Comparison of ENCODE assay signal across 12 mouse cellular contexts in the genomic region with DNA sequence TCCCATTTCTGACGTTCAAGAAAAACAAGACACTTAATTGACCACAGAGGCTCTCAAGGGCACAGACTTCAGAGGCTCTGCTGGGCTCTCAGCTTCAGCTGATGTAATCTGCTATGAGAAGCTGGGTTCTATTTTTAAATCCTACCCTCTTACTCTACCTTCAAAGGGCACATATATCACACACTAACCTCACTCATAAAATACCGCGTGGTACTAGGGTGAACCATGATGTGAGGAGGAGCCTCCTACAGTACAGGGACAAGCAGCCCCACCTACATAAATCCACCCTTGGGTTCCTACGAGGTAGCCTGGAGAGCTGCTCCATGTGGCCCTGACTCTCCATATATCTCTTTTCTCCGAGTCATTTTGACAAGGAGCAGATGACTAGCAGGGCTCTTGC. TPM values are rescaled to one million over a fixed set of nuclear protein-coding genes. Genes with fewer than 3 reads are reported as not detected.
A peak's percentile ranks its signal among the peaks of the same experiment; 100 is the strongest.
DNase-seq lines count a peak whose midpoint lies in the region; ATAC-seq lines count a peak whose summit lies in the region.
"Had no signal": no experiment of that assay in that cellular context is flagged by ENCODE, and none has a peak within 500 bp of the region (broad histone marks: within the 10 kb centered on the region; RNA-seq: fewer than 3 reads in every experiment).

No protein-coding gene starts in this region.

- H3K36me3 ChIP-seq in neural tube, embryonic 12.5 days, result no peaks in the 10 kb centered on the region
- no peaks in the 10 kb centered on the region; the same call in 1 of the 2 replicates for H3K36me3 ChIP-seq in heart, embryonic 16.5 days (ENCODE audit: control insufficient read depth, insufficient read depth)
- H3K36me3 ChIP-seq in stomach, embryonic 16.5 days (ENCODE audit: control insufficient read depth, insufficient read depth, low read length), result 0 out of 2 replicates have a peak, but pooled peaks cover 3% of the 10 kb centered on the region

- H3K4me1 ChIP-seq in neural tube, embryonic 12.5 days, result peaks cover 3% of the 10 kb centered on the region; the same call in 1 of the 2 replicates
- H3K4me1 ChIP-seq in heart, embryonic 16.5 days (ENCODE audit: control insufficient read depth, insufficient read depth, low read length), result peaks cover 12% of the 10 kb centered on the region; the same call in 1 of the 2 replicates
- 0 out of 2 replicates have a peak, but pooled peaks cover 2% of the 10 kb centered on the region for H3K4me1 ChIP-seq in stomach, embryonic 16.5 days (ENCODE audit: control insufficient read depth, insufficient read depth, low read length)

- no peak overlapping the region for H3K9ac ChIP-seq in neural tube, embryonic 12.5 days
- H3K9ac ChIP-seq in heart, embryonic 16.5 days (ENCODE audit: low read length), result peak overlapping the region; percentile 45; the same call in 1 of the 2 replicates
- H3K9ac ChIP-seq in stomach, embryonic 16.5 days (ENCODE audit: low read length), result no peak overlapping the region

- H3K4me2 ChIP-seq in neural tube, embryonic 12.5 days (replicated peaks), result no peak overlapping the region
- peak overlapping the region; percentile 27 for H3K4me2 ChIP-seq in heart, embryonic 16.5 days (ENCODE audit: low read depth, low read length)
- no peak overlapping the region for H3K4me2 ChIP-seq in stomach, embryonic 16.5 days (ENCODE audit: low read depth, low read length)

- H3K4me3 ChIP-seq in neural tube, embryonic 12.5 days, result no peak overlapping the region
- no peak overlapping the region for H3K4me3 ChIP-seq in heart, embryonic 16.5 days (ENCODE audit: low read length)
- no peak overlapping the region for H3K4me3 ChIP-seq in stomach, embryonic 16.5 days (replicated peaks; ENCODE audit: low read length)
- H3K4me3 ChIP-seq: erythroblast, embryonic 14.5 days had no signal

- peak; percentile 66 for DNase-seq in heart, adult 11 months
- DNase-seq in heart, postnatal 25 days (ENCODE audit: low spot score), result no peak
- no peak for DNase-seq in neural tube, embryonic 10.5 days (ENCODE audit: extremely low spot score, low spot score)
- DNase-seq in left cerebral cortex, postnatal 14 days (ENCODE audit: low spot score in 2 of 2), result no peak
- DNase-seq in spleen, adult 18-20 months, result no peak
- DNase-seq: cerebellum, adult 11-12 months; gastrocnemius, postnatal 10 days; kidney, postnatal 14 days had no signal

- no peak overlapping the region for H3K27ac ChIP-seq in neural tube, embryonic 12.5 days
- H3K27ac ChIP-seq in heart, embryonic 16.5 days (ENCODE audit: low read length), result peak overlapping the region; percentile 68
- H3K27ac ChIP-seq in stomach, embryonic 16.5 days (ENCODE audit: low read length), result no peak overlapping the region

- H3K9me3 ChIP-seq in neural tube, embryonic 12.5 days, result no peaks in the 10 kb centered on the region
- H3K9me3 ChIP-seq in heart, embryonic 16.5 days (replicated peaks; ENCODE audit: control insufficient read depth, low read length), result no peaks in the 10 kb centered on the region
- peaks cover 3% of the 10 kb centered on the region; the same call in 1 of the 2 replicates for H3K9me3 ChIP-seq in stomach, embryonic 16.5 days (replicated peaks; ENCODE audit: control insufficient read depth, low read length)

- H3K27me3 ChIP-seq in neural tube, embryonic 12.5 days (replicated peaks), result no peaks in the 10 kb centered on the region
- no peaks in the 10 kb centered on the region for H3K27me3 ChIP-seq in heart, embryonic 16.5 days (ENCODE audit: control insufficient read depth, insufficient read depth, low read length)
- no peaks in the 10 kb centered on the region for H3K27me3 ChIP-seq in stomach, embryonic 16.5 days (ENCODE audit: control insufficient read depth, insufficient read depth, low read length)

- intact Hi-C loops in heart, postnatal 25 days (cut with DNase I), result loop anchor here (10.0 kb wide), 2 partner anchors 218 to 668 kb away; no protein-coding TSS in a partner anchor
- intact Hi-C loops in left cerebral cortex, postnatal 14 days (cut with DNase I), result no loop called here

- peak; percentile 32; the same call in 1 of the 2 replicates for ATAC-seq in neural tube, embryonic 12.5 days (ENCODE audit: low FRiP score, low read depth)
- peak; percentile 84 for ATAC-seq in heart, embryonic 16.5 days (replicated peaks; ENCODE audit: extremely low read depth, insufficient read depth, low FRiP score)
- 0 out of 2 replicates have a peak, but pooled peaks have one; percentile 20 for ATAC-seq in stomach, embryonic 16.5 days (ENCODE audit: insufficient read depth, low FRiP score)

- WGBS in neural tube, embryonic 12.5 days, result 65% methylated on average over 5 of the region's 5 CpGs
- WGBS in heart, embryonic 16.5 days, result 18% methylated on average over 5 of the region's 5 CpGs
- WGBS in stomach, embryonic 16.5 days, result 41% methylated on average over 5 of the region's 5 CpGs

RNA-seq across cellular contexts. Expression of a gene that starts 45.8 kb away (rescaled TPM):
- total RNA-seq in heart, postnatal 25 days (2021), result 1 to 10 TPM; 7.9 to 8.0 TPM
- polyA plus RNA-seq in neural tube, embryonic 12.5 days (2016; fragmentation: Nextera tagmentation; extraction: Ambion mirVana), result 23.8 and 26.4 TPM in 2 replicates
- 20.0 and 23.5 TPM in 2 replicates for polyA plus RNA-seq in heart, embryonic 16.5 days (2015; fragmentation: Nextera tagmentation; extraction: Ambion mirVana)
- 35.6 and 35.7 TPM in 2 replicates for polyA plus RNA-seq in stomach, embryonic 16.5 days (2015; fragmentation: Nextera tagmentation; extraction: Ambion mirVana)
- total RNA-seq in left cerebral cortex, postnatal 14 days (2021), result 10 to 100 TPM; 63.2 to 70.0 TPM

Comparison
In these comparisons a context has a peak if more than half of its experiments do, and no peak if none do; other contexts are left out.
1. ATAC-seq: peak in every context shown above with its lines; median percentile 84 in heart, embryonic 16.5 days; 32 in neural tube, embryonic 12.5 days; 20 in stomach, embryonic 16.5 days.